In genomic region chr15:77150424-77150841, GRCm38 (mm10) we compare ENCODE assay signal across 8 mouse cellular contexts.
DNase-seq lines count a peak whose midpoint lies in the region; ATAC-seq and TF ChIP-seq lines count a peak whose summit lies in the region.

No protein-coding gene starts in this region.

- no peaks in the 10 kb centered on the region for H3K36me3 ChIP-seq in ES-E14 (ENCODE audit: control insufficient read depth, insufficient read depth, low read length, poor library complexity, severe bottlenecking)
- H3K36me3 ChIP-seq in embryonic facial prominence, embryonic 12.5 days = no peaks in the 10 kb centered on the region
- no peaks in the 10 kb centered on the region for H3K36me3 ChIP-seq in heart, embryonic 16.5 days (ENCODE audit: control insufficient read depth, insufficient read depth)
- H3K36me3 ChIP-seq in liver, embryonic 16.5 days (ENCODE audit: control insufficient read depth, insufficient read depth) = no peaks in the 10 kb centered on the region

- H3K27me3 ChIP-seq in embryonic facial prominence, embryonic 12.5 days = no peaks in the 10 kb centered on the region
- H3K27me3 ChIP-seq in heart, embryonic 16.5 days (ENCODE audit: control insufficient read depth, insufficient read depth, low read length) = no peaks in the 10 kb centered on the region
- no peaks in the 10 kb centered on the region for H3K27me3 ChIP-seq in liver, embryonic 16.5 days (ENCODE audit: control insufficient read depth, insufficient read depth, low read depth, low read length)

- H3K4me3 ChIP-seq in ES-E14 (ENCODE audit: insufficient read depth in 1 of 2, low read depth in 1 of 2, low read length in 2 of 2, poor library complexity in 1 of 2, severe bottlenecking in 1 of 2) = no peak overlapping the region
- peak overlapping the region; percentile 55 for H3K4me3 ChIP-seq in embryonic facial prominence, embryonic 12.5 days
- peak overlapping the region; percentile 49 for H3K4me3 ChIP-seq in heart, embryonic 16.5 days (ENCODE audit: low read length)
- peak overlapping the region; percentile 7 for H3K4me3 ChIP-seq in liver, embryonic 16.5 days (ENCODE audit: low read depth, low read length)

- peak overlapping the region; percentile 66 for H3K4me2 ChIP-seq in embryonic facial prominence, embryonic 12.5 days (replicated peaks)
- H3K4me2 ChIP-seq in heart, embryonic 16.5 days (ENCODE audit: low read depth, low read length) = peak overlapping the region; percentile 78
- peak overlapping the region; percentile 44 for H3K4me2 ChIP-seq in liver, embryonic 16.5 days (ENCODE audit: low read depth, low read length)

- H3K27ac ChIP-seq in ES-E14 (ENCODE audit: insufficient read depth, low read depth, low read length, poor library complexity, severe bottlenecking) = no peak overlapping the region
- peak overlapping the region; percentile 93 for H3K27ac ChIP-seq in embryonic facial prominence, embryonic 12.5 days
- peak overlapping the region; percentile 94 for H3K27ac ChIP-seq in heart, embryonic 16.5 days (ENCODE audit: low read length)
- H3K27ac ChIP-seq in liver, embryonic 16.5 days (ENCODE audit: low read length) = peak overlapping the region; percentile 30

- in situ Hi-C loops in ES-E14 (cut with MboI; ENCODE audit: low sequenced_read_pairs in 2 of 2, unreplicated experiment in 2 of 2) = no loop called here

- no peaks in the 10 kb centered on the region for H3K9me3 ChIP-seq in ES-E14 (ENCODE audit: control insufficient read depth, insufficient read depth, low read depth, low read length)
- H3K9me3 ChIP-seq in embryonic facial prominence, embryonic 12.5 days = no peaks in the 10 kb centered on the region
- H3K9me3 ChIP-seq in heart, embryonic 16.5 days (replicated peaks; ENCODE audit: control insufficient read depth, low read length) = no peaks in the 10 kb centered on the region
- H3K9me3 ChIP-seq in liver, embryonic 16.5 days (replicated peaks; ENCODE audit: control insufficient read depth, low read length) = no peaks in the 10 kb centered on the region

- DNase-seq in adrenal gland, postnatal 14 days = peak; percentile 48
- DNase-seq in adrenal gland, postnatal 25 days = no peak
- peak; percentile 16 for DNase-seq in ES-E14 (ENCODE audit: low read depth, low spot score)
- peak; percentile 68 for DNase-seq in skeletal muscle tissue, adult 2 months (ENCODE audit: low read depth, low spot score)
- DNase-seq in spleen, postnatal 10 days (ENCODE audit: low spot score in 2 of 2) = no peak

- H3K9ac ChIP-seq in ES-E14 (ENCODE audit: insufficient read depth, low read depth, low read length, poor library complexity, severe bottlenecking) = no peak overlapping the region
- H3K9ac ChIP-seq in embryonic facial prominence, embryonic 12.5 days = peak overlapping the region; percentile 47; the same call in 1 of the 2 replicates
- peak overlapping the region; percentile 74 for H3K9ac ChIP-seq in heart, embryonic 16.5 days (ENCODE audit: low read length)
- H3K9ac ChIP-seq in liver, embryonic 16.5 days (ENCODE audit: low read depth, low read length) = peak overlapping the region; percentile 47; the same call in 1 of the 2 replicates

- WGBS in embryonic facial prominence, embryonic 12.5 days = 4% methylated on average over 3 of the region's 3 CpGs
- WGBS in heart, embryonic 16.5 days = 7% methylated on average over 3 of the region's 3 CpGs
- 56% methylated on average over 3 of the region's 3 CpGs for WGBS in liver, embryonic 16.5 days (ENCODE audit: insufficient replicate concordance)

- no peak for ATAC-seq in embryonic facial prominence, embryonic 12.5 days (ENCODE audit: insufficient number of reproducible peaks, insufficient read depth, low FRiP score, low TSS enrichment)
- ATAC-seq in heart, embryonic 16.5 days (replicated peaks; ENCODE audit: extremely low read depth, insufficient read depth, low FRiP score) = peak; percentile 16; the same call in 1 of the 2 replicates
- no peak for ATAC-seq in liver, embryonic 16.5 days (ENCODE audit: low read depth)

- peaks cover 8 to 27% of the 10 kb centered on the region in 2 experiments; a peak in 3 of 4 replicates for H3K4me1 ChIP-seq in ES-E14 (ENCODE audit: control insufficient read depth in 2 of 2, insufficient read depth in 2 of 2, low read length in 2 of 2, poor library complexity in 1 of 2)
- H3K4me1 ChIP-seq in embryonic facial prominence, embryonic 12.5 days = peaks cover 40% of the 10 kb centered on the region
- H3K4me1 ChIP-seq in heart, embryonic 16.5 days (ENCODE audit: control insufficient read depth, insufficient read depth, low read length) = peaks cover 42% of the 10 kb centered on the region
- no peaks in the 10 kb centered on the region; the same call in none of the 2 replicates for H3K4me1 ChIP-seq in liver, embryonic 16.5 days (ENCODE audit: control insufficient read depth, low read depth, low read length)

TF ChIP-seq in ES-E14, 5 proteins besides CTCF, POLR2A, EP300 and RAD21:
- TF ChIP-seq HCFC1 (IDR thresholded peaks at IDR 0.05; ENCODE audit: borderline replicate concordance, insufficient read depth, low read length) (no peak), ZNF384 (IDR thresholded peaks at IDR 0.05; ENCODE audit: low read depth, low read length) (no peak), CHD2 (IDR thresholded peaks at IDR 0.05; ENCODE audit: low read depth, low read length) (no peak), MAFK (IDR thresholded peaks at IDR 0.05; ENCODE audit: insufficient read depth, low read depth, low read length) (no peak), ZC3H11A (IDR thresholded peaks at IDR 0.05; ENCODE audit: borderline replicate concordance, low read depth, low read length) (no peak)

Comparison
In these comparisons a context has a peak if more than half of its experiments do, and no peak if none do; other contexts are left out.
1. DNase-seq: peak in adrenal gland, postnatal 14 days (single experiment), ES-E14 (single experiment) and skeletal muscle tissue, adult 2 months (single experiment); none in adrenal gland, postnatal 25 days (single experiment) and spleen, postnatal 10 days (0 of 2).
2. H3K4me3 ChIP-seq: peak in embryonic facial prominence, embryonic 12.5 days (single experiment), heart, embryonic 16.5 days (single experiment) and liver, embryonic 16.5 days (single experiment); none in ES-E14 (0 of 2).
3. Peak in every context shown above with its lines, with median percentiles within 50 percentile points of each other: H3K4me2 ChIP-seq.